Mouse (Mus musculus) limb, embryonic 11.5 days (tissue): ENCODE measurements around the gene Jtb. TPM values are rescaled to one million over a fixed set of nuclear protein-coding genes. Genes with fewer than 3 reads are reported as not detected.

ENCODE experiments used
- ATAC-seq: fragments of 200-750 bp; cut with Nextera tagmentation; 2 replicates; pipeline ENCODE4 v1.8.0; 2017; ENCODE audit warnings: low read depth; ENCODE audit not compliant: insufficient number of reproducible peaks, low FRiP score, low TSS enrichment
- DNase-seq: peaks from one replicate; pipeline ENCODE4 v3.0.0-alpha.2; 2015; ENCODE audit warnings: low spot score
- H3K27ac ChIP-seq: fragments of 300-500 bp; sonication (generic); replicated peaks from 2 replicates; pipeline ENCODE4 v1.5.1; 2014; ENCODE audit warnings: low read depth, mild to moderate bottlenecking, low read length
- H3K27me3 ChIP-seq: fragments of 300-500 bp; sonication (generic); 2 replicates; pipeline ENCODE4 v1.6.1; 2014; ENCODE audit warnings: mild to moderate bottlenecking, low read length, mixed read lengths; ENCODE audit not compliant: control insufficient read depth, insufficient read depth
- H3K36me3 ChIP-seq: fragments of 300-500 bp; sonication (generic); 2 replicates; pipeline ENCODE4 v1.6.1; 2014; ENCODE audit warnings: mild to moderate bottlenecking, low read length, moderate library complexity, mixed read lengths; ENCODE audit not compliant: control insufficient read depth, insufficient read depth
- H3K4me1 ChIP-seq: fragments of 300-500 bp; sonication (generic); 2 replicates; pipeline ENCODE4 v1.6.1; 2014; ENCODE audit warnings: low read length, mixed read lengths; ENCODE audit not compliant: control insufficient read depth, insufficient read depth
- H3K4me2 ChIP-seq: fragments of 300-500 bp; sonication (generic); 2 replicates; pipeline ENCODE4 v1.6.1; 2014; ENCODE audit warnings: low read depth, mild to moderate bottlenecking, moderate library complexity; ENCODE audit not compliant: severe bottlenecking
- H3K4me3 ChIP-seq: fragments of 300-500 bp; sonication (generic); 2 replicates; pipeline ENCODE4 v1.5.1; 2014; ENCODE audit warnings: low read depth, low read length
- H3K9ac ChIP-seq: fragments of 300-500 bp; sonication (generic); 2 replicates; pipeline ENCODE4 v1.6.1; 2014; ENCODE audit warnings: mild to moderate bottlenecking, low read length
- H3K9me3 ChIP-seq: fragments of 300-500 bp; sonication (generic); 2 replicates; pipeline ENCODE4 v1.6.1; 2016; ENCODE audit warnings: low read length; ENCODE audit not compliant: control insufficient read depth
- WGBS: fragments of 180-500 bp; shearing (Covaris S2); extraction: QIAGEN DNeasy Blood & Tissue Kit; methylation state at CpG from one replicate; pipeline ENCODE4 v1.1.7; 2014; 5-methylcytosine and 5-hydroxymethylcytosine counted together
- polyA plus RNA-seq: library from polyadenylated mRNA; unstranded; fragments of >200 nt; fragmentation: Nextera tagmentation; extraction: Ambion mirVana; gene quantifications from 2 replicates; pipeline ENCODE4 v1.2.1, GENCODE M21; 2014

Gene Jtb
- polyA plus RNA-seq, result 79.5 and 80.1 TPM in 2 replicates

DNA sequence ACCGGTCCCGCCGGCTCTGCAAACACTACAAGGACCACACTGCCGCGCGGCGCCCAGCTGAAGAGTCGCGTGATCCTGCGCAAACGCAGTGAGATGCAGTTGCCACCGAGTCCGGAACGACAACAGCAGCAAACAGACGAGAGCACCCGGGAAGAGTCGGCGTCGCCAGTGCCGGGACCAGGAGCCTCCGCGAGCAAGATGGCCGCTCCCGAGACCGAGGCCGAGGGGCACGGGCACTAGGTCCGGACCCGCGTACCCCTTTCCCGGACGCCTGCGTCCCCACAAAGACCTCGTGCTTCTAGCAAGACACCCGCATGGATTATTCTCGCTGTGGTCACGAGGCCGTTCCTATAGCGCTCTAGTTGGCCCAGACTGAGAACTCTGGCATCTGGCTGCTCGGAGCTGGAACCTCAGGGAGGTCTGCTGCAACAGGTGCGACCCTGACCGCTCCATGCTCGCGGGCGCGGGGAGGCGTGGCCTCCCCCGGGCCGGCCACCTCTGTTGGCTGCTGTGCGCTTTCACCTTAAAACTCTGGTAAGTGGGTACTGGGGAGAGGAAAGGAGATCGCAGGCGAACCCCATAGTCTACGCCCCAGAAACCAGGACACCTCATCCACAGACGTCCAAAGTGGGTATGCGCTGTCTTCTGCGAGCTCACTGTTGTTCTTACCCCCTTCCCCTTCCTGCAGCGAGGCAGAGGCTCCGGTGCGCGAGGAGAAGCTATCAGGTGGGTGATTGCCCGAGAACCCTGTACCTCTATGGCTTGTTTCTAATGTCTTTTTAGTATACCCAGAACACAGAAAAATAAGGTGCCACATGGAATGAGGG is at the start of gene Jtb:
TSS of gene Jtb (plus strand) at position 91 of the 827 bp plus-strand sequence.
- peak within 1 kb of the TSS; percentile 74 for H3K27ac ChIP-seq
- no peaks in the 10 kb centered on the region for H3K27me3 ChIP-seq
- H3K4me2 ChIP-seq, result peak within 1 kb of the TSS; percentile 73
- peaks cover 2% of the 10 kb centered on the region; the same call in 1 of the 2 replicates for H3K36me3 ChIP-seq
- peak; percentile 93 for ATAC-seq
- peak; percentile 93 for DNase-seq
- no peaks in the 10 kb centered on the region for H3K9me3 ChIP-seq
- peak within 1 kb of the TSS; percentile 66 for H3K4me3 ChIP-seq
- peaks cover 2% of the 10 kb centered on the region; the same call in 1 of the 2 replicates for H3K4me1 ChIP-seq
- under 1% methylated on average over 61 of the region's 61 CpGs for WGBS
- H3K9ac ChIP-seq, result peak within 1 kb of the TSS; percentile 83

- no peak overlapping the region for H3K27ac ChIP-seq
- no peak overlapping the region for H3K9ac ChIP-seq
- H3K4me1 ChIP-seq, result no peaks in the 10 kb centered on the region
- 80% methylated on average over 3 of the region's 3 CpGs for WGBS
- H3K9me3 ChIP-seq, result no peaks in the 10 kb centered on the region
- no peaks in the 10 kb centered on the region for H3K27me3 ChIP-seq
- H3K36me3 ChIP-seq, result no peaks in the 10 kb centered on the region
- ATAC-seq (no peak), DNase-seq (no peak)
- H3K4me3 ChIP-seq, result no peak overlapping the region
- no peak overlapping the region for H3K4me2 ChIP-seq
These were observed 47.8 kb upstream of the Jtb start for GRCm38 (mm10) chr3:90183581-90183980.

- Histone ChIP-seq H3K4me3 (no peak overlapping the region), H3K4me1 (no peaks in the 10 kb centered on the region), H3K9me3 (no peaks in the 10 kb centered on the region), H3K36me3 (no peaks in the 10 kb centered on the region), H3K4me2 (no peak overlapping the region), H3K27me3 (no peaks in the 10 kb centered on the region), H3K9ac (no peak overlapping the region), H3K27ac (no peak overlapping the region)
- ATAC-seq (no peak), DNase-seq (no peak)
- WGBS, result 83% methylated on average over 11 of the region's 11 CpGs
These were observed 40.4 kb upstream of the Jtb start for GRCm38 (mm10) chr3:90190859-90191510.

- Histone ChIP-seq H3K4me2 (no peak overlapping the region), H3K4me1 (no peaks in the 10 kb centered on the region), H3K9ac (no peak overlapping the region), H3K4me3 (no peak overlapping the region), H3K27me3 (no peaks in the 10 kb centered on the region), H3K36me3 (no peaks in the 10 kb centered on the region), H3K27ac (no peak overlapping the region), H3K9me3 (no peaks in the 10 kb centered on the region)
- DNase-seq (no peak), ATAC-seq (no peak; the same call in 1 of the 2 replicates)
- 33% methylated on average over 4 of the region's 4 CpGs for WGBS
These were observed 36.6 kb upstream of the Jtb start for GRCm38 (mm10) chr3:90194759-90195158.

- Histone ChIP-seq H3K9me3 (no peaks in the 10 kb centered on the region), H3K4me1 (no peaks in the 10 kb centered on the region), H3K9ac (no peak overlapping the region), H3K27me3 (no peaks in the 10 kb centered on the region), H3K27ac (no peak overlapping the region), H3K36me3 (no peaks in the 10 kb centered on the region), H3K4me3 (no peak overlapping the region), H3K4me2 (no peak overlapping the region)
- ATAC-seq, result no peak
- no peak for DNase-seq
- 73% methylated on average over 1 of the region's 1 CpGs for WGBS
These were observed 35.8 kb upstream of the Jtb start for GRCm38 (mm10) chr3:90195644-90196043.

- H3K27ac ChIP-seq, result no peak overlapping the region
- H3K4me2 ChIP-seq, result no peak overlapping the region
- no peaks in the 10 kb centered on the region for H3K4me1 ChIP-seq
- no peaks in the 10 kb centered on the region for H3K9me3 ChIP-seq
- H3K4me3 ChIP-seq, result no peak overlapping the region
- WGBS, result 62% methylated on average over 1 of the region's 1 CpGs
- ATAC-seq (no peak), DNase-seq (no peak)
- no peaks in the 10 kb centered on the region for H3K36me3 ChIP-seq
- no peaks in the 10 kb centered on the region for H3K27me3 ChIP-seq
- no peak overlapping the region for H3K9ac ChIP-seq
These were observed 33.8 kb upstream of the Jtb start for GRCm38 (mm10) chr3:90197548-90197947.

DNA sequence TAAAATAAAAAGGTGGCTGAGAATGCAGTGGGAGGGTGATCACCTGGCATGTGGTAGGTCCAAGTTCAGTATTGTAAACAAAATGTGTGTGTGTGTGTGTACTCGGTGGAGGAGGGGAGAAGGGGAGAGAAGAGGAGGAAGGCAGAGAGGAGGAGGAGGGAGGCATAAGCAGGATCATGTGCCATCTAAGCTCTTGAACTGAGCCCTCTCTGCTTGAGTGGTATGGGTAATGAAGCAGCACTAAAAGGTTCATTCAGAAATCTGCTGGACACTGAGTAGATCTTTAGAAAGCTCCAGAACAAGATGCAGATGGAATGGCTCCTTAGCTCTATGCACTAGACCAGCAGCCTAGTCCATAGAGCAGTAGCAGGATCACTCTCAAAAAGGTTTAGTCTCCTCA is 28.5 kb upstream of the Jtb start:
- H3K27me3 ChIP-seq, result no peaks in the 10 kb centered on the region
- no peaks in the 10 kb centered on the region for H3K36me3 ChIP-seq
- no peak overlapping the region for H3K4me2 ChIP-seq
- ATAC-seq (no peak), DNase-seq (no peak)
- no peak overlapping the region for H3K4me3 ChIP-seq
- H3K27ac ChIP-seq, result no peak overlapping the region
- no peaks in the 10 kb centered on the region for H3K9me3 ChIP-seq
- H3K4me1 ChIP-seq, result no peaks in the 10 kb centered on the region
- H3K9ac ChIP-seq, result no peak overlapping the region
- 81% methylated on average over 1 of the region's 1 CpGs for WGBS

DNA sequence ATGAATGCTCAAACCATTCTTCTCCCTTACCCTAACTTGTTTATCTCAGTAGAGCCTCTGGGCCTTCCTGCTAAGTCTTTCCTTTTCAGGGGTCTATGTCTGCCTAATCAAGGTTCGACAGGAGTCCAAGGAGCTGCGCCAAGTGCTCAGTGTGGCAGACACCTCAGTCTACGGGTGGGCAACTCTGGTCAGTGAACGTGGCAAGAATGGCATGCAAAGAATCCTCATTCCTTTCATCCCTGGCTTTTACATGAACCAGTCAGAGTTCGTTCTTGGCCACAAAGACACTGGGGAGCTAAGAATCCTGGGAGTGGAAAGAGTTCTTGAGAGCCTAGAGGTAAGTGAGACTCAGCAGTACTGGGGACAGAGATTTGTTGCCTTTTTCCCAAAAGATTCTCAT is 27.8 kb upstream of the Jtb start:
- Histone ChIP-seq H3K9me3 (no peaks in the 10 kb centered on the region), H3K27me3 (no peaks in the 10 kb centered on the region), H3K4me3 (no peak overlapping the region), H3K9ac (no peak overlapping the region), H3K4me2 (no peak overlapping the region), H3K4me1 (no peaks in the 10 kb centered on the region), H3K36me3 (peaks cover 7% of the 10 kb centered on the region; the same call in 1 of the 2 replicates), H3K27ac (no peak overlapping the region)
- DNase-seq (no peak), ATAC-seq (no peak)
- 80% methylated on average over 5 of the region's 5 CpGs for whole genome bisulfite sequencing
